Mouse (Mus musculus) left cerebral cortex, adult 2 months (tissue): ENCODE results near the gene Hif3a. TPM values are rescaled to one million over a fixed set of nuclear protein-coding genes. Genes with fewer than 3 reads are reported as not detected.

Experiments
- DNase-seq, 2 experiments: peaks; one replicate each; pipeline ENCODE4 v3.0.0; 2021 to 2022; ENCODE audit warnings: low spot score in 2 of 2, mixed read lengths in 1 of 2; ENCODE audit errors: extremely low spot score in 1 of 2
- H3K27ac ChIP-seq: fragments of 200-600 bp; 2 replicates; pipeline ENCODE4 v1.8.1; 2022
- H3K4me3 ChIP-seq: fragments of 200-600 bp; 2 replicates; pipeline ENCODE4 v1.8.1; 2022
- CTCF ChIP-seq: fragments of 200-600 bp; IDR thresholded peaks from 2 replicates; pipeline ENCODE4 v1.8.1; 2022; ENCODE audit warnings: antibody characterized with exemption, mild to moderate bottlenecking, moderate library complexity
- intact Hi-C: fragments of 180-260 bp; cut with DNase I; formaldehyde crosslinking; loops from one replicate; pipeline ENCODE4 v1.15.1; 2025
- total RNA-seq, 2 experiments: library from RNA; stranded (reverse); gene quantifications; 2 replicates each; pipeline ENCODE4 v1.2.3; 2021

Hif3a gene
- total RNA-seq, 2 experiments from 2014 or later = 12.1 to 12.8 TPM

- no peak for TF ChIP-seq CTCF
- H3K27ac ChIP-seq = peak within 1 kb of the TSS; percentile 98
- peak; percentile 88 to 89 for DNase-seq
- intact Hi-C loops = loop anchor here (2.0 kb wide), 2 partner anchors 29 to 39 kb away; no protein-coding TSS in a partner anchor
- peak within 1 kb of the TSS; percentile 85 for H3K4me3 ChIP-seq
Measured at GRCm38 (mm10) chr7:17027588-17028343, 34.5 kb downstream of the Hif3a start, which contains the start of gene Ppp5c. Gene Ppp5c, minus strand, starts transcription at chr7:17027924.

- Histone ChIP-seq H3K4me3 (peak overlapping the region; percentile 85), H3K27ac (peak overlapping the region; percentile 98)
- peak in 1 of 2 experiments; percentile 65 for DNase-seq
- intact Hi-C loops = loop anchor here (2.0 kb wide), 2 partner anchors 30 to 40 kb away; no protein-coding TSS in a partner anchor
- peak; percentile 60 for TF ChIP-seq CTCF
Measured at GRCm38 (mm10) chr7:17026710-17027587, 35.3 kb downstream of the Hif3a start.

GRCm38 (mm10) chr7:17025896-17026622 lies 36.2 kb downstream of the Hif3a start:
- TF ChIP-seq CTCF = no peak
- peak overlapping the region; percentile 85 for H3K4me3 ChIP-seq
- no peak for DNase-seq
- H3K27ac ChIP-seq = peak overlapping the region; percentile 98
- intact Hi-C loops = loop anchor here (2.0 kb wide), 2 partner anchors 31 to 41 kb away; no protein-coding TSS in a partner anchor

- intact Hi-C loops = no loop called here
- Histone ChIP-seq H3K27ac (peak overlapping the region; percentile 98), H3K4me3 (peak overlapping the region; percentile 85)
- DNase-seq = no peak
- no peak for TF ChIP-seq CTCF
Measured at GRCm38 (mm10) chr7:17025505-17025894, 36.7 kb downstream of the Hif3a start.

- intact Hi-C loops = no loop called here
Measured at GRCm38 (mm10) chr7:17024814-17025504, 37.3 kb downstream of the Hif3a start.

GRCm38 (mm10) chr7:17024141-17024540 lies 38.1 kb downstream of the Hif3a start:
- no peak for TF ChIP-seq CTCF
- no peak for DNase-seq
- intact Hi-C loops = no loop called here
- no peak overlapping the region for H3K4me3 ChIP-seq
- peak overlapping the region; percentile 63 for H3K27ac ChIP-seq

More at GRCm38 (mm10) chr7:17024814-17025504, 37.3 kb downstream of the Hif3a start:
- Histone ChIP-seq H3K27ac (peak overlapping the region; percentile 63), H3K4me3 (peak overlapping the region; percentile 85)
- DNase-seq = no peak
- no peak for TF ChIP-seq CTCF

- intact Hi-C loops = no loop called here
- Histone ChIP-seq H3K27ac (peak overlapping the region; percentile 63), H3K4me3 (no peak overlapping the region)
- no peak for DNase-seq
- TF ChIP-seq CTCF = no peak
Measured at GRCm38 (mm10) chr7:17023701-17024100, 38.5 kb downstream of the Hif3a start.

- DNase-seq = no peak
- intact Hi-C loops = no loop called here
- H3K4me3 ChIP-seq = no peak overlapping the region
- no peak overlapping the region for H3K27ac ChIP-seq
- TF ChIP-seq CTCF = no peak
Measured at GRCm38 (mm10) chr7:17022176-17022575, 40.1 kb downstream of the Hif3a start.

GRCm38 (mm10) chr7:17019426-17020166 lies 42.6 kb downstream of the Hif3a start:
- Histone ChIP-seq H3K27ac (peak overlapping the region; percentile 19), H3K4me3 (no peak overlapping the region)
- intact Hi-C loops = loop anchor here (5.0 to 10.0 kb wide), 2 partner anchors 43 to 975 kb away; partner anchors contain the start of genes Bicra and Hif3a
- no peak for DNase-seq
- no peak for TF ChIP-seq CTCF

GRCm38 (mm10) chr7:17017921-17018320 lies 44.3 kb downstream of the Hif3a start:
- intact Hi-C loops = loop anchor here (5.0 to 10.0 kb wide), 2 partner anchors 44 to 973 kb away; partner anchors contain the start of genes Bicra and Hif3a
- Histone ChIP-seq H3K27ac (peak overlapping the region; percentile 81), H3K4me3 (no peak overlapping the region)
- TF ChIP-seq CTCF = no peak
- no peak for DNase-seq
